Mouse (Mus musculus): ENCODE measurements around the gene Hoxc11.

The Hoxc11 gene

DNA sequence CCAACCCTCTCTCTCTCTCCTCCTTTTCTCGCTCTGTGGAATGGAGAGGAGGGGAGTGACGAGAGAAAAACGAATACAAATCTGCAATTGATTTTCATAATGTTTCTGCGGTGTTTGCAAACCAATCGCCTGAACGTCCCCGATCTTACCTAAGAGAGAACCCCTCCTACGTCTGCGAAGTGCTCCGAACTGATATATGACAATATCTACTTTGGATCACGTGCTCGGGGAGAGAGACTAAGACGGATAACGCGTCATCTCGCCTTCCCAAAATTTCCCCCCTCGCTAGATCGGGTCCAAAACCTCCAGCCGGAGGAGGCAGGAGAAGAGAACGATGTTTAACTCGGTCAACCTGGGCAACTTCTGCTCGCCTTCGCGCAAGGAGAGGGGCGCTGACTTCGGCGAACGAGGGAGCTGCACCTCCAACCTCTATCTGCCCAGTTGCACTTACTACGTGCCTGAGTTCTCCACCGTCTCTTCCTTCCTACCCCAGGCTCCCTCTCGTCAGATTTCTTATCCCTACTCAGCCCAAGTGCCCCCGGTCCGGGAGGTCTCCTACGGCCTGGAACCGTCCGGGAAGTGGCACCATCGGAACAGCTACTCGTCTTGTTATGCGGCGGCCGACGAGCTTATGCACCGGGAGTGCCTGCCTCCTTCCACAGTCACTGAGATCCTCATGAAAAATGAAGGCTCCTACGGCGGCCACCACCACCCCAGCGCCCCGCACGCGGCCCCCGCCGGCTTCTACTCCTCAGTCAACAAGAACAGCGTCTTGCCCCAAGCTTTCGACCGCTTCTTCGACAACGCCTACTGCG is at the start of gene Hoxc11:
Gene Hoxc11, plus strand, starts transcription at position 236 of the 815 bp plus-strand sequence.
- no peak for DNase-seq

DNA sequence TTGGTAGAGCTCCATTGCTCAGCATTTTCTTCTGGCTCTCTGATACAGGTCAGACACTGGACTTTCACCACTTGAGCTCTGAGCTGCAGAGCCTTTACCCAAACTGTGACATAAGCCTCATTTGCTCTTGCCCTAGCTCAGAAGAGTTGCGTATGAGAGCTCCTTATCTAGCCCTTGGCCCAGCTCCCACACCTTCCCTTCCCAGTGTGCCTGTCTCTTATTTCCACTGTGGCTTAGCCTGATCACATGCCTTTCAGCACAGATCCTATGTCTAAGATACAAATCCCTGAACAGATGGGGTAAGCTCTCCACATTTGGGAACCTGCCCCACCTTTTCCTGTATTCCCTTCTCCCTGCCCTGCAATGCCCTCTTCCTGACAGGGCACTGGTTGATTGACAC is 49.3 kb upstream of the Hoxc11 start:
- DNase-seq = no peak

DNA sequence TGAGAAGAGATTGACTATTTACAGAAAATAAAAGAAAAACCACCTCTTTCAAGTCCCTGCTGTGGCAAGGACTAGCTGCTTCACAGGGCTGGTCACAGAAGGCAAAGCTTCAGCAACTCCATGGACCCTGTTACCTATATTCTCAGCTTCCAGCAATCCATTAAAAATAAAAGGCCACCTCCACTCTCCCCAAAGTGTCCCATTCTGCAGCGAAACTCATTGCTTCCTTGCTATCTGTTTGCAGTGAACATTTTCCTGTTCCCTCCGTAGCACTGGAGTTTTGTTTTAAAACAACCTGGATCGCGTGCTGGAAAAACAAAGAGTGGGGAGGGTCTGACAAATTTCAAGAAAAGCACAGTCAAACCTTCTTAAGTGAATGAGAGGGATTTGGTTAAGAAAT is 44.7 kb upstream of the Hoxc11 start:
- DNase-seq = no peak

DNA sequence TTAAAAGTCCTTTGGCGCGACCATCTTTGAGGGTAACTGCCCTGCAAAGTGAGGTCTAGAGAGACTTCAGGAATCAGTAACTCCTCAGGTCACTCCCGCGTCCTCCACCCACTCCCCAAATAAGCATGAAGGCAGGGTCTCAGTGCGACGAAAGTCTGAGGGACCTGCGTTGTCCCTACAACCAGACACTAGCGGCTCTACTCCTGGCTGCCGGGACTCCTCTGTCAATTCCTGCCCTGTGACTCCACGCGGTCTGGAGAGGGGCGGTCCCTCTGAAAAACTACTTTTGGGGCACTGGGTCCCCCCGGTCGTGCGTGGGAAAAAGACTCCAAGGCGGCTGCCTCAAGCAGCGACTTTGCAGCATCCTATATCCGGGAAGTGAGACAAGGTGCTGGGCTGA is 44.2 kb upstream of the Hoxc11 start:
- no peak for DNase-seq

DNA sequence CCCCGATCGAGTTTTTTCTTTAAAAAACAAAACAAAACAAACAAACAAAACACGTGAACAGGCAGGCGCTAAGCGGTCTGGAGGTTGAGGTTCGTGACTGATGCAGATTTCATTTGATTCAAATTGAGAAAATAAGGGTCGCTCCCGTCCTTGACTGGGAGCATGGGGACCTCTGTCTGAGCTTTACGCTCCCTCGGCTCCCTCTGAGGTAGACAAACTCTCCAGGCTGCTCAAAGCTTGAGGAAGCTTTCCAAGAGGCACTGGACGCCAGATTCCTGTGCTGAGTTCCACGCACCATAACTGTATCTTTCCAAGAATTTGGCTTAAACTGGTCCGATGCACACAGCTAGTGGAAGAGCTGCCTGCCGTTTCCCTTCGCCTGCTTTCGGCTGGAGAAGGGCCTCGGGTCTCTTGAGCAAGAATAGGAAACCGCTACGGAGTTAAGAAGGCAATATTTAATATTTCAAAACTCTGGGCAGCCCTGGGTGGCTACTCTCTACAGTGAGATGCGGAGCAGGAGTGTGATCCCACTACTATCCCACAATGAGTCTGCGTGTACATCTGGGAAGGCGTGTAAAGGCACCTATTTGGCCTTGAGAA is 43.6 kb upstream of the Hoxc11 start:
- DNase-seq = no peak

DNA sequence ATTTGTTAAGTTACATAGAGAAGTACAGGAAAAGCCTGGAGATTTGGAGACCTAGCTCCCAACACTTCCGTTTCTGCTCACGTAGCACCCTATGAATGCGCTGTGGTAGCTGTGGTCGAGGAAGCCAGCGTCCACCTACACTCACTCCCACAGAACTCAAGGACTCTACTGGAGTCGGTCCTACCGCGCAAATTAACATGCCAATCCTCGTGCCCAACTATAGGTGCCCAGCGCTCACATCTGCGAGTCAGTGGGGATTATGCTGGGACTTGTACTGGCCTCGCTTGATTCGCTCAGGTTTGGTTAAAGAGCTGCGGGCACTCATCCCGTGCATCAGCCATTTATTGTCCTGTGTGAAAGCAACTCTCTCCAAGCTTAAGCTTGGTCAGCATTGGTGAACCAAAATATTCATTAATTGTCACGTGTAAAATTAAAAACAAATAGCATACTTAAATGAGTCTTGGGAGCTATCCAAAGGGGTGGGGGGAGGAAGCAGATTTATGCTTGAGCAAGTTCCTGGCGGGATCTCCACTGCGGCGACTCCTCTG is 41.1 kb upstream of the Hoxc11 start:
- no peak for DNase-seq

DNA sequence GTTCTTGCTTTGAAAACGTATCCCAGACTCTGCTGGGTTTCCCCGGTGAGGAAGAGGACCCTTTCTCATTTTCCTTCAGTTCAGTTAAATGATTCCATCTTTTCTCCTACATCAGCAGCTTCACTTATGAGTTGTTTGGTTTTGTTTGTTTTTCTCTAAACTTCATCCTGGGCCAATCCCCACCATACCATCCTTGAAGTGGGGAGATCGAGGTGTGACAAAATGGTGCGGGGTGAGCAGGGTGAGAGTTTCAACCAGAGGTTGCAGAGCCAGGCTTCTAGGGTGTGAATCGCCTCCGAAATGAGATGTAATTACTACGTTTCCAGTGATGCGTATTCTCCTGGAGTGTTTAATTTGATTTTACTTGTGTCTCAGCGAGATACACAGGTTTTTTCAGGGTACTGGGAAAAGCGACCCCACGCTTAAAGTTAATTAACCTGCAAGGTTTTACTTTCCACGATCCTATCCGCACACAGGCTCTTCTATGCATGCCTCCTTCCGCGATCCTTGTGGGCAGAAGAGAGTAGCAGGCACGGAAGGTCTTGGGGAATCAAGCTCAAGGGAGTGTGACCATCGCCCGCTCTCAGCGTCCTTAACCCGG is 36.2 kb upstream of the Hoxc11 start:
- DNase-seq = no peak

DNA sequence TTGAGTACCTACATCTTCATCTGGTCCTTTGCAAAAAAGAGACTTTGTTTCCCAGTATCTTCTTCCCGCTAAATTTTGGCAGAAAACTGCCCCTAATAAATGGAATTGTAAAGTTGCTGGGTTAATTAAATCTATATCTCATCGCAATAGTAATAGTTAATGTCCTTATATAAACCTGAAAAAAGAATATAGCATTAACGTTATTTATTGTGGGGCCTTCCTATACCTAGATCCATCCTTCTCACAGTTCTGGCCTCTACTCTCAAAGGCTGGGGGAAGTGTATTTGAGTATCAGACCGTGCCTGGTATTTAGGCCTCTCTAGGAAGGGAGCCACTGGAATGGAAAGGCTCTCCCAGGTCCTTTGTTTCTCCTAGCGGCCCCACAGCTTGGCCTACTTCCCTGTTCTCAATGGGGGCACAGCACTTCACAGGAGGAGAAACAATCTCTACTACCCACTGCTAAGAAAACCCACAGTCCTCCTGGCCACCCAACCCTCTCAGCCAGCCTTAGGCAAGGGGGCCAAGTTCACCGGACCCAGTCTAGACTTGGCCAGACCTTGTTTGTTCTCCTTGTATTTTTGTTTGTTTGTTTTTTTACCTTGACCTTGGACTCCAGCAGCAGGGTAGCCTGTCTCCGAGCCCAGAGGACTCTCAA is 35.5 kb upstream of the Hoxc11 start:
- DNase-seq = no peak

DNA sequence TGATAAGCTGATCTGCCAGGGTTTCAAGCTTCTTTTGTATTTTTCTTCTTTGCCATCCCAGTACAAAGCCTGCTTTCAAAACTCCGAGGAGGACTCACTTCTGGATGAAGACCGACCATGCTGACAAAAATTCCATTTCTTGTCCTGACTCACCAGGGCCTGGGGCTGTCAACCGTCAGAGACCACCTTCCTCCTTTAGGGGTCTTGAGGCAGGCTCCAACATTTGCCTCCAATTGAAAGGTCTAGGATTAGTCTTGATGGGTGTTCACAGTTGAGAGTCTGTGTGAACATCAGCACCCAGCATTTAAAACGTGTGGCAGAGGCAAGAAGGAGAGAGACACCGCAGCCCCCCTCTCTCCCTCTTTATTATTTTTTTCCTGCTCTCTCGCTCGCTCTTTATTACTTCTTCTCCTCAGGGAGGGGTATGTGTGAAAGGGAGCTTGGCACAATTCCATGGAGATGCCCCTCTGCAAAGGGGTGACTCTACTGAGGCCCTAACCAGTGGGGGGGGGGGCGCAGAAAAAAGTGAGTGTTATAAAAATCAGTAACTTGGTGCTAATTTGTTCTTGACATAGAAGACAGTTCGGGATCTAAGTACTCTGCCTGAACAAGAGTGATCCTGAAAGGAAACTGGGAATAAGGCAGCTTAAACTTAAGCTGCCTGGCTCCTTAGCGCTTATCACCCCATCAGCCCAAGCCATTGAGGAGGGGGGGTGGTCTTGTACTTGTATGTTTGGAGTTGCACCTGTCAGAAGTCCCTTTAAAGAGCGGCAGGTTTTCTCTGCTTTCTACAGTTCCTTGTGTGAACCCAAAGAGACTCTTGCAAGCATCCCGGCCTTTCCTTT is 34.7 kb upstream of the Hoxc11 start:
- DNase-seq = no peak

DNA sequence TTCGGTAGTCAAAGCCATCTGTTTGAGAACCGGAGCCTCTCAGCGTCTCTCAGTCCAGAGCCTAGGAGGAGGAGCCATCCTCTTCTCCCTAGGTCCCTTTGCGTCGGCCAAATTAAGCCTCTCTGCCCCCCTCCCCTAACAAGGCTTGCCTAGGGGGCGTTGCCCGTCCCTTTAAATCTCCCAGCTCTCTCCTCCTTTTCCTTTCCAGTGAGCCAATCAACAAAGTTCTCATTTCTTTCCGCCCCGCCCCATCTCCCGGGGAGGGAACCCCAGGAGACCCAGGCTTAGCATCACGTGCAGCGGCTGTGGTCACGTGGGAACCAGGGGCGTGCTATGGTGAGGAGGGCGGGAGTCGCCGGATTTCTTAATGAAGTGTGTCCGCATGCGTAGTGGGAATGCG is 33.6 kb upstream of the Hoxc11 start:
- DNase-seq = peak; percentile 23

DNA sequence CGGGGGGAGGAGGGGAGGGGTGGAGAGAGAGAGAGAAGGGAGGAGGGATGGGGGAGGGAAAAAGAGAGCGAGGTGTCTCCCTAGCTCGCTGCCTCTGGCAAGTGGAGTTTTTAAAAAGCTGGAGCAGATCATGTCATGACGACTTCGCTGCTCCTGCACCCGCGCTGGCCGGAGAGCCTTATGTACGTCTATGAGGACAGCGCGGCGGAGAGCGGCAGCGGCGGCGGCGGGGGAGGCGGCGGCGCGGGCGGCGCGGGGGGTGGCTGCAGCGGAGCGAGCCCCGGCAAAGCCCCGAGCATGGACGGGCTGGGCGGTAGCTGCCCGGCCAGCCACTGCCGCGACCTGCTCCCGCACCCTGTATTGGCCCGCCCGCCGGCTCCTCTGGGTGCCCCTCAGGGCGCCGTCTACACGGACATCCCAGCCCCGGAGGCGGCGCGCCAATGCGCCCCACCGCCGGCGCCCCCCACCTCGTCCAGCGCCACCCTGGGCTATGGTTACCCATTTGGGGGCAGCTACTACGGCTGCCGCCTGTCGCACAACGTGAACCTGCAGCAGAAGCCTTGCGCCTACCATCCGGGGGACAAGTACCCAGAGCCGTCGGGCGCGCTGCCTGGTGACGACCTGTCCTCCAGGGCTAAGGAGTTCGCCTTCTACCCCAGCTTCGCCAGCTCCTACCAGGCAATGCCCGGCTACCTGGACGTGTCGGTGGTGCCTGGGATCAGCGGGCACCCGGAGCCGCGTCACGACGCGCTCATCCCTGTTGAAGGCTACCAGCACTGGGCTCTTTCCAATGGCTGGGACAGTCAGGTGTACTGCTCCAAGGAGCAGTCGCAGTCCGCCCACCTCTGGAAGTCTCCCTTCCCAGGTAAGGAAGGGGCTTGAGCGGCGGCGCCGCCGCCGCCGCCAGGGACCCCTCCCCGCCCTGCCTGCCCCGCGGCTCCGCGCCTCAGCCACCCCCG is 32.9 kb upstream of the Hoxc11 start, which contains the start of gene Hoxc13:
Gene Hoxc13, plus strand, starts transcription at position 51 of the 959 bp plus-strand sequence.
- no peak for DNase-seq

DNA sequence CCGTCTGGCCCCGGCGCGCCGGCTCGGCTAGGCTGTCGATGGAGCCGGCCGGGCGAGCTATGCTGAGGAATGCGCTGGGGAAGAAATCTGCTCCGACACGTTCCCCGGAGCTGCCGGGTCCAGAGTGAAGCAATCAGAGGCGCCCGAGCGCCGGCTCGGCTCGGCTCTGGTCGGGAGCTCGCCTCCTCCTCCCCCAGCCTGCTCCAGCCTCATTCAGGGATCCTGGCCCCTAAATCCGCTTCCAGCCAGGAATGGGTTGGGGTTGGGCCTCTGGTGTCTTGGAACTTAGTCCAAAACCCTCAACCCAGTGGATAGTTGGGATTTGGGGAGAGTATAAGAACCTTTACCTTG is 32.2 kb upstream of the Hoxc11 start:
- DNase-seq = no peak

DNA sequence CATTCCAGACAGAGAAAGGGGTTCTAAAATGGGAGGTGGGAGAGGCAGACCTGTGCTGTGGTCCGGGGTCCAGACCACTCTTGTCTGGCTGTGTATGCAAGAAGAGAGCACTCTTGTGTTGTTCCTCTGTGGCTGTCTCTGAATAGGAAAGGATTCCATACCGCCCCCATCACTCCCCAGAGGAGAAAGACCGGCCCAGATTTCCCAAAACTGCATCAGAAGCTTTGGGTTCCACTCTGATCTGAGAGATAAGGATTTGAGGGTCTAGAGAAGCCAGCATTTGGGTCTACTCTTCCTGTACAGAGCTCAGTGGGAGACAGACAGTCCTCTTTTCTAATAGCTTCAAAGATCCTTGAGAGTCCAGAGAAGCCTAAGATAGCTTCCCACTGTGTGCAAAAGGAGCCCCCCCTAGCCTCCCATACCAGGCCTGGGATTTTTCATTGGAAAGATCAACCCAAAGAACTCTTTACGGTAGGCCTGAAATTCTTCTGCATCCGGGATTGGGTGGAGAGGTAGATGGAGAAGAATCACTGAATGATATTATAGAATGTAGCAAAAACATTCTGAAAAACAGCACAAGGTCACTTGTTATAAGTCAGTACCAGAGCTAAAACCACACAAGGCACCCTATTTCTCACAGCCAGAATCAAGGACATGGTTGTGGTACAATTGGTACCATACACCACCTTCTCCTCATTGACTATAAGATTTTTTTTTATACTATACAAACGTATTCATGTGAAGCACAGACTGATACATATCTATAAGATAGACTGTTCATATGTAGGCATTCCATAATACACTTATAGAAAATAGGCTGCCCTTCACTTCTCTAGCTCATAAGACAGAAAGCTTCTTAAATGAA is 31.4 kb upstream of the Hoxc11 start:
- DNase-seq = no peak

DNA sequence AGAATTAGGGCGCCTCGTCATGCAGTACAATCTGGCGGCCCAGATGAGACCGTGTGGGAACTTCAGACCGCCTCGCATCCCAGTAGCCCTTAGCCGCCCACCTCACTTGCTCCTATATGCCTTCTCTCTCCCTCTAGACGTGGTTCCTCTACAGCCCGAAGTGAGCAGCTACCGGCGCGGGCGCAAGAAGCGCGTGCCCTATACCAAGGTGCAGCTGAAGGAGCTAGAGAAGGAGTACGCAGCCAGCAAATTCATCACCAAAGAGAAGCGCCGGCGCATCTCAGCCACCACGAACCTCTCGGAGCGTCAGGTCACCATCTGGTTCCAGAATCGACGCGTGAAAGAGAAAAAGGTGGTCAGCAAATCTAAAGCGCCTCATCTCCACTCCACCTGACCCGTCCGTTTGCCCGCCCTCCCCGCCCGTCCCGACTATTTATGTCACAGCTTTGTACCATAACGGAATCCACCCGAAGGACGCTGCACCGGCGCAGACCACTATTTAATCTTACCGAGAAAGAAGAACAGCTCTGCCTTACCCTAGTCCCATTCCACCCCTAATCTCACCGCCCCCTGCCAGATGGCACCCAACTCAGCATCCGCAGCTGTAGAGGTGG is 27.1 kb upstream of the Hoxc11 start:
- DNase-seq = no peak

DNA sequence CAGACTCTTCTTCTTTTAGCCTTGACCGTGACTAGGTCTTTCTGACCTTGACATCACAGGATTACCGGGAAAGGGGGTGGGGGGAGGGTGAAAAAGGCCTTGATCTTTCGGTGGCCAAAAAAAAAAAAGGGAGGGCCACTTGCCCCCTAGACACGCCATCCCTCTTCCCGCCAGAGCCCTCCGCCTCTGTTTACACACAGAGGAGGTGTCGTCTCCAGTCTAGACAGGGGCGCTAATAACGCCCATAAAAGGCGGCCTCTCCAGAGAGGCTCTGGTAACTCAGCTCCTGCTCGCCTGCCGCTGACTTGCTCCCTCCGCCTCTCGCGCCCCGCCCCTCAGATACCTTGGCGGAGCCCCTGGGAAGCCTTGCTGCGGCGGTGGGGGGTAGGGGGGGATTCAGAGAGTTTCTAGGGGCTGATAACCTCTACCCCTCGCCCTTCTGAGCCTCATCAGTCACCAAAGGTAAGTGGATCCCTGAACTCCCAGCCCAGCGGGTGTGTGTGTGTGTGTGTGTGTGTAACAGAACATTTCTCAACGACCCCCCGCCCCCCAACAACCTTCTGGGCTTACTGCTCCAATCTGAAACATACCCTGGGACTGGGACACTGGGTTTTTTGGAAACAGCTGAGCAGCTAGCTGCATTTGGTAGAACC is 22.4 kb upstream of the Hoxc11 start:
- no peak for DNase-seq

DNA sequence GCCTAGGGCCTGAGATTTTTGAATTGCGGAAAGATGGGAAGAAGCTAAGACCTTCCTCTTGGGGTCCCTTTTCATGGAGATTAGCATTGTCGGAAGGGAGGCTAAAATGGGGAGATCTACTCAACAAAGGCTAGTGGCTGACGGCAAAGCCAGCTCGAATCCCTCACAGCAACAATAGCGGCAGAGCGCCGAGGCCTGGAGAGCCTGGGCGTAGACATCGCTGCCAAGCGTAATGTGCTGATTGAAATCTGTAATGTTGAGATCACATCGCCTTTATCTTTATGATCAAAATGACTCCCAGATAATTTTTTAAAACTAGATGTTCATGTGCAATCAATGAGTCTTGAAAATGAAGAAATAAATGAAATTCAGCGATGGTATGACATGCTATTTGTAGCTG is 19.8 kb upstream of the Hoxc11 start:
- DNase-seq = no peak

DNA sequence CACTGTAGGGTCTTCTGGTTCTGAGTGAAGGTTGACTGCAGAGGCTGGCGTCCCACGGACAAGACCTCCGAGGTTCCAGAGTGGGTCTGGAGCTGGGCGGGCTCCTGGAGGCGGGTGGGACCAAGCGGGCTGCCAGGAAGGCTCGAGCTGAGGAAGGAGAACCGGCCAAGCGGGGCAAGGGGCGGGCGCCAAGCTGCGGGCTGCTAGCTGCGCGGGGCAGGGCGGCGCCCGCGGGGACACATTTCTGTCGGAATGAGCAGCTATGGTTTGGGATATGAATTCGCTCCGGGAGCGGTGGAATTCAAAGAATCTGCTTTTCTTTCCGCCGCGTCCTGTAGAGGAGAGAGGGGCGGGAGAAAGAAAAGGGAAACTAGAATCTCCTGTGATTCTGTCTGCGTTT is 19.3 kb upstream of the Hoxc11 start:
- no peak for DNase-seq

DNA sequence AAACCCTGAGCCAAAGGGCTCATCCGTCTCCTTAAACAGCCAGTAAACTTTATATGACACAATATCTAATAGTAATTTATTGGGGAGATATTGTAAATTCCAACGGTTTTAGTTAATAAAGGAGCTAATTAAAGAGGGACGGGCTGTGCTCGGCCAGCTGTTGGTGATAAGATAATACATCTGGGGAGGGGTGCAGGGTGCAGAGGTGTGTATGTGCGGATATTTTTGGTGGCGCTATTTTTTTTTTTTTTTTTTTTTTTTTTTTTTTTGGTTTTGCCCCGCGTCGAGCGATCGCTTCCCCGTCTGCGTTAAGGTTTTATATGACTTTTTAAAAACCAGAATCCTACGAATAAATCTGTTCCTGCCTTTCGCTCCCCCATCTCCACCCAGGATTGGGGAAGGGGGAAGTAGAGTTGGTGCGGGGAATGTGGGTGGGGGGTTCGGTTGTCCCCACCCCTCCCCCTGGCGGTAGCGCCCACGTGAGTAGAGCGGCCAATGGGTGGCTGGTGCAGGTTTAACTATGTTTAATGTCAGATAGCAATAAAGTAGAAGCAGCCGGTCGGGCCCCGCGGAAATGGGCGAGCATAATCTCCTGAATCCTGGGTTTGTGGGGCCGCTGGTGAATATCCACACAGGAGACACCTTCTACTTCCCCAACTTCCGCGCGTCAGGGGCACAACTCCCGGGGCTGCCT is 17.8 kb upstream of the Hoxc11 start, which contains the start of gene Hoxc12:
Gene Hoxc12, plus strand, starts transcription at position 479 of the 694 bp plus-strand sequence.
- DNase-seq = no peak
